Mouse (Mus musculus) Muller cell, postnatal 12 days (primary cell): Measurements from ENCODE around the gene Dnajc4.

Experiments
- DNase-seq: peaks from one replicate; pipeline ENCODE4 v3.0.0-alpha.2; 2015; ENCODE audit errors: inconsistent ontology term

Dnajc4 gene

GRCm38 (mm10) chr19:6975537-6976521 lies 16.5 kb downstream of the Dnajc4 start, which contains the start of gene Plcb3:
Gene Plcb3, minus strand, starts transcription at chr19:6976470.
- DNase-seq = peak; percentile 77

GRCm38 (mm10) chr19:6974211-6975205 lies 17.9 kb downstream of the Dnajc4 start, which contains the start of gene Ppp1r14b:
Gene Ppp1r14b, plus strand, starts transcription at chr19:6974968.
- DNase-seq = peak; percentile 96

- DNase-seq = no peak
Measured at GRCm38 (mm10) chr19:6973581-6974190, 18.7 kb downstream of the Dnajc4 start.

- DNase-seq = no peak
Measured at GRCm38 (mm10) chr19:6972247-6972917, 20.0 kb downstream of the Dnajc4 start.

- no peak for DNase-seq
Measured at GRCm38 (mm10) chr19:6971644-6972043, 20.7 kb downstream of the Dnajc4 start.

- no peak for DNase-seq
Measured at GRCm38 (mm10) chr19:6970460-6971085, 21.8 kb downstream of the Dnajc4 start.

GRCm38 (mm10) chr19:6969665-6970381 lies 22.5 kb downstream of the Dnajc4 start:
- peak; percentile 84 for DNase-seq

- DNase-seq = no peak
Measured at GRCm38 (mm10) chr19:6969291-6969664, 23.1 kb downstream of the Dnajc4 start.

GRCm38 (mm10) chr19:6968491-6969271 lies 23.7 kb downstream of the Dnajc4 start:
- DNase-seq = no peak

- no peak for DNase-seq
Measured at GRCm38 (mm10) chr19:6956461-6956860, 35.9 kb downstream of the Dnajc4 start.

GRCm38 (mm10) chr19:6955424-6955823 lies 36.9 kb downstream of the Dnajc4 start:
- DNase-seq = no peak

GRCm38 (mm10) chr19:6954046-6954445 lies 38.3 kb downstream of the Dnajc4 start:
- peak; percentile 40 for DNase-seq

- no peak for DNase-seq
Measured at GRCm38 (mm10) chr19:6952712-6953037, 39.7 kb downstream of the Dnajc4 start.

GRCm38 (mm10) chr19:6951994-6952711 lies 40.2 kb downstream of the Dnajc4 start:
- peak; percentile 94 for DNase-seq

- peak; percentile 97 for DNase-seq
Measured at GRCm38 (mm10) chr19:6951381-6951968, 40.9 kb downstream of the Dnajc4 start.

GRCm38 (mm10) chr19:6950613-6951153 lies 41.7 kb downstream of the Dnajc4 start:
- peak; percentile 66 for DNase-seq

GRCm38 (mm10) chr19:6949951-6950350 lies 42.4 kb downstream of the Dnajc4 start:
- no peak for DNase-seq

- DNase-seq = no peak
Measured at GRCm38 (mm10) chr19:6949532-6949931, 42.8 kb downstream of the Dnajc4 start.
